Mouse (Mus musculus): ENCODE measurements around the gene Skida1.

DNA sequence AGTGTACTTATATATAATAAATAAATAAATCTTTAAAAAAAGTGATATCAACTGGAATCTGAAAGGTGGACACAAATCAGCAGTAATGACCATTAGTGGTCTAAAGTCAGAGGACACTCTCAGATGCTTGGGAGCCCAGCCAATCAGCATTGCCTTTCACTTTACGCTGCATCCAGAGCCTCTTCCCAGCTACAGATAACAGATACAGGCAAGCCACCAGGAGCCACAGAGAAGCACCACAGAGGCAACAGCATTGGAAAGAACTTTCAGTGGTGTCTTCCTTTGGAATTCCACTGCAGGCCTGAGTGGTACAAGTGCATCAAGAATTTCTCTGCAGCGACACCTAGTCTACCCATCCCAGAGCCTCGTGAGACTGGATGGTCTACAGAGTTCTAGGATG is 36.0 kb downstream of the Skida1 start:
- TF ChIP-seq CTCF (IDR thresholded peaks at IDR 0.05): no peak
- TF ChIP-seq POLR2A (IDR thresholded peaks at IDR 0.05; ENCODE audit: insufficient read depth, low read depth, low read length): no peak

Data from heart, adult 2 months (tissue).